Mouse (Mus musculus) retina, postnatal 7 days (tissue): ENCODE measurements at regions not wholly inside any gene's neighbourhood (a gene's known extent, or its start where the extent isn't known, plus 50 kb on each side); places are given as distances from the start of the nearest gene placed in this dataset.

Experiments used
- DNase-seq: peaks from one replicate; pipeline ENCODE4 v3.0.0-alpha.2; 2012; ENCODE audit warnings: low read depth, low spot score

DNA sequence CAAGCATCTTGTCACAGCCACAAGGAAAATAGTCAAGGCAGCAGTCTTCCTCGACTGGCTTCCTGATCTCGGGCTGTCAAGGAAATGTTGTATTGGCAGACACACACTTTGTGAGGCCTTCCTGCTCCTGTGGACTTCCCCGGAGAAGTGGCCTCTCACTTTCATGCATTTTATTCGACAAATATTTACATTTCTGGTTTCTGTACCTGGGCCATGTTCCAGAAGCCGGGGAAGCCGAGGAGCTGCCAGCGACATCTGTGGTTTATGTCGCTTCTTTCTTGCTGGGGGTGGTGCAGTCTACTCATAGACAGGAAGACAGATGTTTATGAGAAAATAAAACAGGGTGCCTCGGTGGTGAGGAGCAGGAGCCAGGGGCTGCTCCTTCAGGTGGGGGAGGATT lies 372.5 kb upstream of the Kcnab2 start:
- no peak for DNase-seq

DNA sequence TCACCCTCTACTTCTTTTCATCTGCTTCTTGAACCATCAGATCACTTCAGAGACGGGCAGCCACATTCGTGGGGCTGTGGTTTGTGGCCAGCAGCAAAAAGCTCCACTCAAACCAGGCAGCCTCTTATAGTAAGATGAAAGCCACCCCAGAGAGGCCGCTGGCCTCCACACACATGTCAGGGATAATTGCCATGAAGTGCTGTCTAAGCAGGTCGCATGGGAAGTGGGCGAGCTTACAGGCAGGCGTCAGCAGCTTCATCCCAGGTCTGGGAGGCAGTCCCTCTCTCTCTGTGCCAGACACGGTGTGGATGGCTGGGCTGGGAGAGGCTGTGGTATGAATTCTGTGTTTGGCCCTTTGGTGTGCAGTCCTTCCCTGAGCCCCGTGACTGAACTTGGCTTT lies 358.4 kb upstream of the Kcnab2 start:
- DNase-seq = no peak

DNA sequence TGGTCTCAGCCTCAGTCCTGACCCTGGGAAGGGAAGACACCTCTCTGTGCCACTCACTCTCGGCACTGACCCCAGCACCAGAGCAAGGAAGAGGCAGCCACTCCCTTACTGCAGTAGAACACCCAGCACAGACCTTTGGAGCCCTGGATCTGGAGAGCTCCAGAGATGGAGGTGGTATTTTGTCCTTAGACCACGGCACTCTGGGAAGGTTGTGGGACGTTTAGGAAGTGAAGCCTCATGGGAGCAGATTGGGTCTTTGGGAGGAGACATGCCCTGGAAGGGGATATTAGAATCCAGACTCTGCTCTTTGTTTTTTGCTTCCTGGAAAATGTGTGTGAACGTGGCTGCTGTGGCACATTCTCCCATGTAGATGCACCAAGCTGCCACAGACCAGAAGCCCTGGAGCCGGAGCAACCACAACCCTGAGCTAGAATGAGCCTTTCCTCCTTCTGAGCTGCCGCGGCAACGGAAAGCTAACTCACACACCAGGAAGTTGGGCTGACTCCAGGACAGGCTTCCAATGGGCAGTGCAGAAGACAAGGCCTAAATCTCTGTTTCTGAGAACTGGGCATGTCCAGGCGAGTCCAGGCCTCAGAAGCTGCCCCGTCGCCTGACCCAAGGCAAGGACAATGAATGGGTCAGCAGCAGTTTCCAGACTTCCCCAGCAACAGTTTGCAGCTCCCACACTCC lies 356.9 kb upstream of the Kcnab2 start:
- no peak for DNase-seq

DNA sequence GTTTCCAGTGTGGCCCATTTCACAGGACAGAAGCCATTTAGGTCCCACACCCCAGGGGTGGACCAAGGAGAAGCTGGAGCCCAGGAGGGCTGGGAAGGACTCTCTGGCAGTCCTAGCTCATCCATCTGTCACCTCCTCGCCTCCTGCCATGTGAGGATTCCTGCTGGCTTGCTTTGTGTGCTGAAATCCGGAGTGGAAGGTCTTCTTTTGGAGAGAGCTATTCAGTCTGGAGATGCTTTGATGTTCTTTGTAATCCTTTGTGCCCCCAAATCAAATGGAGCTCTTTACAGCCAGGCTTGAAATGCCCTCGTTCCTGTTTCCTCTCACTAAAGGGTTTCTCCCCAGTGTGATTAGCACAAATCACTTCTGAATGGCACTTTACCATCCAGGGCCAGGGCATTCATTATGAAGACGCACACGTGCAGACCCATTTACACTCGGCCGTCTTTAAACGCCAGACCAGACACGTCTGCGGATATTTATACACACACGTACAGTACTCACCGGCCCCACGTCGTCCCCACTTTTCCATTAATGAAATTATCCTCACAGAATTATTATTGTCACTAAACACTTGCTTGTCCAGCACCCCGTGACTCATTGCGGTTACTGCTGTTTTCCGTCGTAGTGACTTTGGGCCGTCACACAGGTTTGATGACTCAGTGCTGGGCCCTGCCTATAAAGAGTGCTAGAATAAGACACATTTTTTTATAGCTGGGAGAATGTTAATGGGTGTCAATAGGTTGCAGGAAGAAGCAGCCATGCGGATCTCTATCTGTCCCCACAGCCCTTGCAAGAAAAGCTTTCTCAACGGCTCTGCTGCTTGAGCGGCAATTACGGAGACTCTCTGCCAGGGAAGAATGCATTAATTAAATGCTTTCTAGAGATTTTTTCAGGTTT lies 356.0 kb upstream of the Kcnab2 start:
- DNase-seq = no peak

DNA sequence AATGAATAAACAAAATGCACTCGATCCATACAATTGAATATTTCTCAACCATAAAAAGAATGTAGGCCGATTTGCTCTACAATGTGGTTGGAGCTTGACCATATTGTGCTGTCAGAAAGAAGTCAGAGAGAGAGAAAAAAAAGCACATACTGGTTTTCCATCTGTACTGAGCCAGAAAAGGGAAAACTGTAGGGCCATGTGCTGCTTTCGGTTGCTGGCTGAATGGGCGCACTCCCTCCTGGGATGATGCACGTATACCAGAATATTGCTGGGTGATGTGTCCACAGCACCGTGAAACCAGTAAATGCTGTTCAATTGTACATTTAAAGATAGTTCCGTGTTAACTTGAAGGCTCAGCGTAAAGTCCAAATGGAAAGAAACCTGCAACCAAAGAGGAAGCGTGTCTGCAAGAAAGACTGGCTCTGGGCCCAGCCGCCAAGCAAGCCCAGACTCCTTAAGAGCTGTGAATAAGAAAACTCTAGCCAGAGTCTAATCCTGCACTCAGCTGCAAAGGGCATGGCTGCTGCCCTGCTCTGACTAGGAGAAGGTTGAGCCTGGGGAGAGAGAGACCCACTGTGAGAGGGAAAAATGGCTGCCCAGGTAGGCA lies 355.2 kb upstream of the Kcnab2 start:
- no peak for DNase-seq

DNA sequence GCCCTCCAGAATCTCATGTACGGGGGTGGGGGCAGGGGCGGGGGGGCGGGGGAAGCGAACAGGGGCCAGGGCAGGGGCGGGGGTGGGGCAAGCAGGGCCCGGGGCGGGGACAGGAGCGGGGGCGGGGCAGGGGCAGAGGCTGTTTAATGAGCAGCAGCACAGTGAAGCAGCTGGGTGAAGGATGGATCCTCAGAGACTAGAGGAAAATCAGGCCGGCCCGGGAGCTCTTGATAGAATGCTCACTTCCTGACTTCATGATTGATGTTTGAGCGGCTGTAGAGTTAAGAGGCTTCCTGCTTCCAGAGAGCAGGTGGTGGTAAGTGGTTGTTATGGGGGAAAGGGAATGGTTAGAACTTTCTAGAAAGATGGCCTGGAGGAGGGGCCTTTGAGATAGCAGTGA lies 347.5 kb upstream of the Kcnab2 start:
- DNase-seq = no peak

DNA sequence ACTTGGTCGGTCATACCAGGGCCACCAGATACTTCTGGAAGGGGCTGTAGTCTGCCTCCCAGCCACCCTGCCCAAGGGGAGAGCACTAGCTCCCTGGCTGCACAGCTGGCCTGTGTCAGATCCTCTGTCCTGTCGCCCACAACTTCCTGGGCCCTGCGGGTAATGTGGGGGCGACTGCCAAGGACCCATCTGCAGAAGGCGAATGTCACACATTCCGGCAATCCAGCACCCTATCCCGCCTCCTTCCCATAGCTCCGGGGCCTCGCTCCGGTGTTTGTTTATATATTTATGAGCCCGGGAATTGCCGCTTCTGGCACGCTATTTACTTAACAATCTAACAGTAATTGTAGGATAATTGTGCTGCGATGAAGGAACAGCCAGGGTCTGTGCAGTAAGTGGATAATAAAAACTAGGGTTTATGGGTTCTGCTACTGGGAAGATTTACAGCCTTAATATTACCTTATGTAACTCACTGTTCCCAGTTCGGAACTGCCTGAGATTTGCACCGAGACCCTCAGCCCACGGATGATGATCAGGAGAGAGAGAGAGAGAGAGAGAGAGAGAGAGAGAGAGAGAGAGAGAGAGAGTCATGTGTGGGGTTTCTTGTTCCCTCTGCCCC lies 338.6 kb upstream of the Kcnab2 start:
- no peak for DNase-seq

DNA sequence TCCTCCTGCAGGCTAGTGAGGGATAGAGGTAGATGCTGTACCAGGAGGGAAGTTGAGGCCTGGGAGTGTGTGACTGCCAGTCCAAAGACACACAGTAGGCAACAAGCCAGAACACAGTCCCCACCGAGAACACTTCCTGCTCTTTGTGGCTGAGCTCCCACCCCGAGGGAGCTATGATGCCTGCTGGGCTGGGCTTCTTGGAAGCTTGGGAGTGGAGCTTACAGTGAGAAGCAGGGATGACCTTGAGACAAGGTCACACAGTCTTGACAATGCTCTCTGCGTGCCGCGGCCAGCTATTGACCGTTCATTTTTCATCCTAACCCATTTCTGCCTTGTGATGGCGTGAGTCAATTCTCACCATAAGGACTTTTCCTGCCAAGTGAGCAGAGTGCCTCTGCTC lies 328.9 kb upstream of the Kcnab2 start:
- no peak for DNase-seq

DNA sequence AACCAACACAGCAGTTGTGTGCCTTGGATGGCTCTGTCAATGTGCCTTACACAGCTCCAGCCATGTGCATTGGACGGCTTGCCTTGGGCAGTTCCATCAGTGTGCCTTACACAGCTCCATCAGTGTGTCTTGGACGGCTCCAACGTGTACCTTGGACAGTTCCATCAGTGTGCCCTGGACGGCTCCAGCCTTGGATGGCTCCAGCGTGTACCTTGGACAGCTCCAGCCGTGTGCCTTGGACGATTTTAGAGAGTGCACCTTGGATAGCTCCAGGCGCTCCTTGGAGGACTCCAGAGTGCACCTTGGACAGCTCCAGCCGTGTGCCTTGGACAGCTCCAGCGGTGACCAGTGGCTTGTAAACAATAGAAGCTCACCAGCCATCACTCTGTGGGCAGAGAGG lies 321.7 kb upstream of the Kcnab2 start:
- DNase-seq = no peak

DNA sequence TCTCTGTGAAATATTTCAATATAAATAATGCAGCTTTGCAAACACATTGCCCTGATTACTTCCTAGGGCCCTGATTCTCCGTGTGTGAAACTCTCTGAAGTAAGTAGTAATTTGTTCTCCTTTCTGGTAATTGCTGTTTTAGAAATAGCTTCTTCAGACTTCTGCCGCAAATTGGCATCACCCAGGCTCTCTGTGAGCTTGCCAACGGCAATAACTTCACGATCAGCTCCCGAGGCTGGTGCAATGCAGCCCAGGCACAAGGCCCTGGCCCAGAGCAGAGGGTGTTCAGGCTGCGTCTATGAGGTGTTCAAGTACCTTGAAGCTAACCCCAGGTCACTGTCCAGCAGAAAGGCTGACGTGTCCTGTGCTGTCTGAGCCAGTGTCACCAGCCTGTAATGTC lies 310.8 kb upstream of the Kcnab2 start:
- DNase-seq = no peak

DNA sequence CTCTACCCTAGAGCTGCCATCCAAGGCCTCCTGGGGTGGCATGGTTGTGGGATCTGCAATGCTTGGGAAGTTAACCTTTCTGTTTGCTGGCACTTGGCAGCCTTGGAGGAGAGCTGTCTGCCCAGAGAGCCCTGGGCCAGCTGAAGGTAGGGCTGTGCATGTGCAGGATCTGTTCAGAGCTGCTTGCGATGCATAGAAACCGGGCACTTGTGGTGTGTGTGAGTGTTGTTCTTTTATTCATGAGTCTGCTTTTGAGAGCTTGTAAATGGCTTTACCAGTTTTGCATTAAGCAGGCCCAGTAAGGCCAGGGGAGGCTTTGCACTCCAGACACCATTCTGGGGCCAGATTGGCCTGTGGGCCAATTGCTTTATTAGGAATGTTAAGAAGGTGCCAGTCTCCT lies 307.3 kb upstream of the Kcnab2 start:
- no peak for DNase-seq

DNA sequence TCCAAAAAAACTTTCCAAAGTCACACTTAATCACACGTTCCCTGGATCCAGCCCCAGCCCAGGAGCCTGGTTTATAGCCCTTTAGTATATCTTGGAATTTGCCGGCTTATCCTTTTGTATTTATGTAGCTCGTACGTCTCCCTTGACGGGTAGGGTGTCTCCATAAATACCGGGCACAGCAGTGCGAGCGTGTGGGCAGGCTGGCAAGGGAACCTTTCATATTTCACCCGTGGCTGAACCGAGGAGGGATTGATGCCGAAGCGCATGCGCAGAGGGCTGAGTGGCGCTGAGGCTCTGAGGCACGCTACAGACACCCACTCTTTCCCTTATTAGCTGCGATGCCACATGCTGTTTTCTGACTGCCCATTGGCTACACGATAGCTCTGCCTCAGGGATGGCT lies 301.9 kb upstream of the Kcnab2 start:
- DNase-seq = no peak

DNA sequence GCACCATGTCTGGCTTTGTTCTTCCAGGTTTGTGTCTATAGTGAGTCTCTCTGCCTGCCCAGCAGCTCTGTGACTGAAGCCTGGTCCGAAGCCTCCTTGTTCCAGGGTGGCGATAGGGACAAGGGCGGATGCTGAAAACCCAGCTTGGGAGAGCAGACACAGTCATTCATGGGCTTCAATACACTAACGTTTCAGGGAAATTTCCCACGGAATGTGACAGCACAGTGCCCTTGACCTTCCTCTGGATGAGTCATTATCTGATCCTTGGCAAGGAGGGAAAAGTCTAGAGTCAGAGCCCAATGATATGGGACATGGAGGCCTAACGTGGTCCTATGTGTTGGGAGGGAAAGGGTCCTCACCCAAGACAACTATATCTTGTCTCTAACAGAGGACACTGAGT lies 298.1 kb upstream of the Kcnab2 start:
- DNase-seq = no peak

DNA sequence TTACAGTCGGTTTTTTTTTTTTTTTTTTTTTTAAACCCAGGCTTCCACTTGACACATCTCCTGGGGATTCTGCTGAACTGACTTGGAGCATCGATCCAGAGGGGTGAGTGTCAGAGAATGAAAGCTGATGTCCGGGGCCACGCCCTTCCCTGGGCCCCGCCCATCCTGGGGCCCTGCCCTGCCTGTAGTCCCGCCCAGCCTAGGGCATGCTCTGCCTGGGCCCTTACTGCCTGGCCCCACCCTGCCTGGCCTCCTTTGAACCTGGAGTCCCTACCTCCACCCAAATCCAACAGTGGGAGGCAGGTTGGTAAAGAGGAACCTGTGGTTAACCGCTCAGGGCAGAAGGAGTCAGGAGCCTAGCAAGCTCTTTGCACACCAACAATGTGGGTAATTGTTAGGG lies 293.7 kb upstream of the Kcnab2 start:
- no peak for DNase-seq

DNA sequence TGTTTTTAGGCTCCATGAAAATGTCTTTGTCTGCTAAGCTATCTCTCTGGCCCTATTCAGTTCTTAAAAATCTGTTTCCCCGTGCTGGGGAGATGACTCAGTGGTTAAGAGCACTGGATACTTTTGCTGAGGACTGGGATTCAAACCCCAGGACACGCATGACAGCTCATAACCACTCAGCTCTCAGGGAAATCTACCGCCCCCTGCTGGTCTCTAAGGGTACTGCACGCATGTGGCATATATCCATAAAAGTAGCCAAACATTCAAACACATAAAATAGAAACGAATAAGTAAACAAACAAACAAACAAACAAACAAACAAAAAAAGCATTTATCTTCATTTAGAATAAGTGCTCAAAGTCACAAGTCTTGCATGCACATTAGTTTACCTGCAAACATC lies 289.7 kb upstream of the Kcnab2 start:
- no peak for DNase-seq

DNA sequence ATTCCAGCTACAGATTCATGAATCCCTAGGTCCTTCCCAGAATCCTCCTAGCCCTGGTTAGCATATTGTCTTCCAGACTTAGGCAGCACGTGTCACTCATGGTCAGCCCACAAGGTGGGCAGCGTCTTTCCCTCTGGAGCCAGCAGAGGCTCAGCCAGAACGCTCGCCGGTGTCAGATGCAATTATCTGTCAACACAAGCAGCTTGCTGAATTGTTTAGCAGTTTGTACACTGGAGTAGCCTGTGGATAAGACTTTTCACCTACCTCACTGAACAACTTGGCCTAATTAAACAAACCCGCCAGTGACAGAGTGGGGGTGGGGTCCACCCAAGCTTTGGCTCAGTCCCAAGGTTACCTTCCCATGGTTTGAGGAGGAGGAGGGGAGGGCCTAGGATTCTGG lies 285.4 kb upstream of the Kcnab2 start:
- no peak for DNase-seq

DNA sequence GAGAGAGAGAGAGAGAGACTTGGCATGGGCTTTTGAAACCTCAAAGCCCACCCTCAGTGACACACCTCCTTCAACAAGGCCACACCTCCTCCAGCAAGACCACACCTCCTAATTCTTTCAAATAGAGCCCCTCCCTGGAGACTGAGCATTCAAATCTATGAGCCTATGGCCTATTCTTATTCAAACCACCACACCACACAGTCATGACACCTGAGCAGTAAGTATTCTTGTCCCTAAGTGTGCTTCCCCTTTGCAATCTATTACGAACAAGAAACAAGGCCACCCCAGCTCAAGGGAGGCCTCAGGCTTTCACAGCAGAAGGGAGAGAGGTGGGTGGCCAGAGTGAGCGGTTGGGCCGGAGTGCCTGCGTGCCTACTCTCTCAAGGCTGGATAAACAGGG lies 284.9 kb upstream of the Kcnab2 start:
- no peak for DNase-seq

DNA sequence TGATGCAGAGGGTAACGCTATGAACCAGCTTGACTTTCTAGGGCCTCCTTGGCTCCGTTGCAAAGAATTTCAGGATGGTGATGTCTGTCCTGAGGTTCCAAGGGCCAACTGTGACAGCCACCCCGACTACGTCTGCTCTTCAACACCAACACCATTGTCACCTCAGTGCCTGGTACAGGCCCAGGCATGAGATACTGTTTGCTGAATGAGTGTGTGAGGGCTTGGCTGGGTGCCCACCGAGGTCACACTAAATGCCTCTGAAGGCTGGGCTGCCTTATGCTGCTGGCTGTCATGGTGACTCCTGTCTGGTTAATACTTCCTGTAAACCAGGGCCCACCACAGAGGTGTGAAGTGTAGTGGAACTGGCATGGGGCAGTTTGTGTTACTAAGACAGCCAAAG lies 279.5 kb upstream of the Kcnab2 start:
- no peak for DNase-seq

DNA sequence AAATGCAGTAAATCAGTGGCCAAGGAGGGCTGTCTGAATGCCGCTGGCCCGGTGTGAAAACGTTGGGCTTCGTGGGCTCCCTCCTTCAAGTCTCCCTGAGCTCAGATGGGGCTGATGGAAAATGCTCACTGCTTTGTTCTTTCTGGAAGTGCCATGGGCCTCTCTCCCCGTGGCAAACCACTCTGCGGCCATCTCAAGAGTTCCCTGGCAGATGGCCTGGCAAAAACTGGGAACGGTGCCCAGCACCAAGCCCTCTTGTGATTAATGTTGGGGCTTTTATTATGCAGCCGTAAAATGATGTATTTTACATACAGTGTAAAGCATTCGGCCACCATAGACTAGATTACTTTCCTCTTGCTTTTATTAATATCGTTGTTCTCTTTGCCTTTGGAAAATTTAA lies 278.9 kb upstream of the Kcnab2 start:
- peak; percentile 31 for DNase-seq

DNA sequence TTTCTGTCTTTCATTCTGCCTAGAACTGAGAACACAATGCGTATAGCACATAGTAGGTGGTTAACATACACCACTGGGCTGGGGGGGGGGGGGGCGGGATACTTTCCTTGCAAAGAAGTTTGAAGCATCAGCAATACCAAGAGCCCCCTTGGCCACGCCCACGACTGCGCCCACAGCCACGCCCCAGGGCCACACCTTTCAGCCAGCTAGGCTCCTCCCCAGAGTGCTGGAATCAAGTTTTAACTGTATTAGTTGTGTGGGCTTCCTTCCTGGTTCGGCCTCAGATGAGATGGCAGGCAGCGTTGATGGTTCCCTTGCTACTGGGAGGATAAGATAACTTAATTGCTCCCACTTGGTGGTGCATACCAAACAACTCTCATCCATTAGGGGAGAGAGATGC lies 278.1 kb upstream of the Kcnab2 start:
- DNase-seq = no peak

DNA sequence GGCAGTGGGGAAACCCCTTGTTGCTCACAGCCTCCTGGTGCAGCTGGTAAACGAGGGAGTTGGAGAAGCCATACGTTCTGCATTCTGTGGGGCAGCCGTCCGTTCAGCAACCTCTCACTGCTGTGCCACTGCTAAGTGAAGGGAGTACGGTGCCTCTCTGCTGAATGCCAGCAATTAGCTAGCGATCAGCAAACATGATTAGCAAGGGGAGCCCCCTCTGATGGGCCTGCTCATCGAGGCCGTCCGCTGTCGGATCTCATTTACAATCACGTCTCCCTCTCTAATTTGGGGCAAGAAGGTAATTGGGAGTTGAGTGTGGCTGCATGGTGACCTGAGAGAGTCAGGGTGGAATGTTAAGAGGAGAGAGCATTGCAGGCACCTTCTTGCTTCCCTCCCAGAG lies 266.7 kb upstream of the Kcnab2 start:
- no peak for DNase-seq

DNA sequence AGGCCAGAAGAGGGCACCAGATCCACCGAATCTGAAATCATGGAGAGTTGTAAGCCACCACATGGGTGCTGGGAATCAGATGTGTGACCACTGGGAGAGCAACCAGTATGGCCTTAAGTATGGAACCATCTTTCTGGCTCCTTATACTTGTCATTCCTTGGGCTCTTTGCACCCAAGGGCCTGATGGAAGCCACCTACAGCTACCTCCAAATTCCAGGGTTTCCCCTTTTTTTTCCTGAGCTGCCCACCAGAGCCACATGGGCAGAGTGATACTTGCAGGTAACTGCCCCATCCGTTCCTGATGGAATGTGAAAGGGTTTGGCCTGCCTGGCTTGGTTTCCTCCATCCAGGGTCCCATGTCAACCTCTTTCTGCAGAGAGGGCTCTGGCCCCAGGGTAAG lies 255.3 kb upstream of the Kcnab2 start:
- DNase-seq = no peak

DNA sequence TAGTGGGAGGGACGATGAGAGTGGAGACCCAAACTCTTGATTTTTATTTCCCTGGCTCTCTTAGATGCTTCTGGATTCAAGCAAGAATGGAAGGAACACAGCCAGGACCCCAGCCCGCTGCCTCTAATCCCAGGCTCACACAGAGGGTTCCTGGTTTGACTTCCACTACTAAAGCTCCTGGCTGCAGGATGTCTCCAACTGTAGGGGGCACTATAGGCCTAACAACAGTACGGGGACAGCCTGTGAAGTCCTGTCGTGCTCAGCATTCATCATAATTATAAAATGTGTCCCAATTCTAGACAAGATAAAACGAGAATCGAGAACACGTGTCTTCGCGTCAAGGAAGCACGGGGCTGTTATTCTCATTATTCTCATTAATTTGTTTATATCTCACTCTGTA lies 254.3 kb upstream of the Kcnab2 start:
- no peak for DNase-seq
